Mouse (Mus musculus) limb, embryonic 12.5 days (tissue): ENCODE results near the gene Kcnh8. TPM values are rescaled to one million over a fixed set of nuclear protein-coding genes. Genes with fewer than 3 reads are reported as not detected.

ENCODE experiments used
- ATAC-seq: fragments of 200-750 bp; cut with Nextera tagmentation; 2 replicates; pipeline ENCODE4 v1.8.0; 2017; ENCODE audit warnings: low read depth, moderate TSS enrichment; ENCODE audit not compliant: insufficient number of reproducible peaks, insufficient read depth, low FRiP score, low TSS enrichment
- H3K27ac ChIP-seq: fragments of 300-500 bp; sonication (generic); 2 replicates; pipeline ENCODE4 v1.5.1; 2016; ENCODE audit warnings: mild to moderate bottlenecking, moderate library complexity
- H3K27me3 ChIP-seq: fragments of 300-500 bp; sonication (generic); 2 replicates; pipeline ENCODE4 v1.6.1; 2016; ENCODE audit warnings: mild to moderate bottlenecking, moderate library complexity
- H3K36me3 ChIP-seq: fragments of 300-500 bp; sonication (generic); 2 replicates; pipeline ENCODE4 v1.6.1; 2016; ENCODE audit warnings: mild to moderate bottlenecking, moderate library complexity
- H3K4me1 ChIP-seq: fragments of 300-500 bp; sonication (generic); replicated peaks from 2 replicates; pipeline ENCODE4 v1.6.1; 2016
- H3K4me2 ChIP-seq: fragments of 300-500 bp; sonication (generic); 2 replicates; pipeline ENCODE4 v1.6.1; 2016; ENCODE audit warnings: mild to moderate bottlenecking, moderate library complexity
- H3K4me3 ChIP-seq: fragments of 300-500 bp; sonication (generic); replicated peaks from 2 replicates; pipeline ENCODE4 v1.5.1; 2016; ENCODE audit warnings: mild to moderate bottlenecking
- H3K9ac ChIP-seq: fragments of 300-500 bp; sonication (generic); replicated peaks from 2 replicates; pipeline ENCODE4 v1.6.1; 2016; ENCODE audit warnings: mild to moderate bottlenecking, moderate library complexity
- H3K9me3 ChIP-seq: fragments of 300-500 bp; sonication (generic); 2 replicates; pipeline ENCODE4 v1.6.1; 2016; ENCODE audit warnings: mild to moderate bottlenecking, moderate library complexity
- WGBS: fragments of 180-500 bp; shearing (Covaris S2); methylation state at CpG from one replicate; pipeline ENCODE4 v1.1.7; 2016; 5-methylcytosine and 5-hydroxymethylcytosine counted together
- polyA plus RNA-seq: library from polyadenylated mRNA; unstranded; fragments of >200 nt; fragmentation: Nextera tagmentation; extraction: Ambion mirVana; gene quantifications from 2 replicates; pipeline ENCODE4 v1.2.1, GENCODE M21; 2016

Gene Kcnh8
- polyA plus RNA-seq, 1 experiment from 2014 or later, result not detected

DNA sequence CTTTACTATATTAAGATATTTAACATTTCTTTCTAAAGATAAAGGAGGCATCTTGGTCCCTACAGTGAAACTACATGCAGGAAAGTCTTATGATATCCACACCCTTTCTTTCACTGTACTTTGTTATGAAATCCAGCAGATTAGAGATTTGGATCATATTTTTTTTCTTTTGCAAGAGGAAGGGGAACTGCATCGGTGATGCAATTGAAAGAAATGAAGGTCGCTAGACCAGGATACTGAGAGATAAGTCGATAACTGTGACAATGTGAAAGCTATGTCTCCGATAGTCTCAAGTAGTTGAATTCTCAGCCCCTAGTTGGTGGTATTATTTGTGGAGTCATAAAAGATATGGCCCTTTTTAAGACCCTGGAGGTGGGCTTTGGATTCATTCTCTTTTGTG lies 227.2 kb downstream of the Kcnh8 start:
- Histone ChIP-seq H3K9ac (no peak overlapping the region), H3K4me3 (no peak overlapping the region), H3K27me3 (no peaks in the 10 kb centered on the region), H3K4me2 (no peak overlapping the region), H3K27ac (no peak overlapping the region), H3K36me3 (no peaks in the 10 kb centered on the region), H3K4me1 (no peaks in the 10 kb centered on the region), H3K9me3 (no peaks in the 10 kb centered on the region)
- WGBS, result 95% methylated on average over 4 of the region's 4 CpGs
- no peak for ATAC-seq

- H3K4me3 ChIP-seq, result no peak overlapping the region
- no peaks in the 10 kb centered on the region for H3K4me1 ChIP-seq
- no peaks in the 10 kb centered on the region for H3K9me3 ChIP-seq
- no peaks in the 10 kb centered on the region for H3K36me3 ChIP-seq
- no peak overlapping the region for H3K4me2 ChIP-seq
- no peaks in the 10 kb centered on the region for H3K27me3 ChIP-seq
- H3K27ac ChIP-seq, result no peak overlapping the region
- no peak for ATAC-seq
- WGBS, result 85% methylated on average over 3 of the region's 3 CpGs
- no peak overlapping the region for H3K9ac ChIP-seq
Measured at GRCm38 (mm10) chr17:52873195-52873594, 270.7 kb downstream of the Kcnh8 start.

DNA sequence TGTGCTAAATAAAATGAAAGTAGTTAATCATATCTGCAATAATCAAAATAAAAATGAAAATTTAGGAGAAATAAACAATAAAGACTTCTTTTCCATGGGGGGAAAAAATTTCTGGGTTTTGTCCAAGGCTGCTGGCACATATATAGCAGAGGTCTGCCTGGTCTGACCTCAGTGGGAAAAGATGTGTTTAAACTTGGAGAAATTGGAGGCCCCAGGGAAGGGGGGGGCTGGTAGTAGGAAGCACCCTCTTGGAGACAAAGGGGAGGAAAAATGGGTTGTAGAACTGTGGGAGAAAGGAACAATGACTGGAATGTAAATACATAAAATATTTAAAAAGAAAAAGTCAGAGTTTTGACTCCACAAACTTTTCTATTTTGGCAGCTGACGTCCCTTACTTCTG lies 276.5 kb downstream of the Kcnh8 start:
- no peak overlapping the region for H3K27ac ChIP-seq
- H3K27me3 ChIP-seq, result no peaks in the 10 kb centered on the region
- no peak for ATAC-seq
- no peak overlapping the region for H3K4me2 ChIP-seq
- H3K36me3 ChIP-seq, result no peaks in the 10 kb centered on the region
- H3K9ac ChIP-seq, result no peak overlapping the region
- H3K9me3 ChIP-seq, result no peaks in the 10 kb centered on the region
- no peaks in the 10 kb centered on the region for H3K4me1 ChIP-seq
- 53% methylated on average over 1 of the region's 1 CpGs for WGBS
- no peak overlapping the region for H3K4me3 ChIP-seq

DNA sequence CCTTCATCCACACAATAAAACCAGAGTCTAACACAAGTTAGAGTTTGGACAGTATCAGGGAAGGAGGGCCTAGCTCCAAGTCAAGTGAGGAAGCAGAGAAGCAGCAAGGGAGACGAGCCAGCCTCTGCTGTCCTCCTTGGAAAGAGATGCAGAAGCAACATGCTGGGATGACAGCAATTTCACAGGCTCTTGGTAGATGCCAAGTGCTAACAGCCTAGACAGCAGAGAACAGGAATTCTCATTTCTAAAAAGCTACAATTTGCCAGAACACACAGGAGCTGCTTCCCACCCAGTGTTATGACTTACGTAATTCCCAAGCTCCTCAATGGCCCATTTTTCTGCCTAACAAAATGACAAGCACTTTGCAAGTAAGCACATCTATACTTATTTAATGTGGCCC lies 277.5 kb downstream of the Kcnh8 start:
- no peaks in the 10 kb centered on the region for H3K36me3 ChIP-seq
- H3K4me3 ChIP-seq, result no peak overlapping the region
- ATAC-seq, result no peak
- no peaks in the 10 kb centered on the region for H3K9me3 ChIP-seq
- 78% methylated on average over 2 of the region's 2 CpGs for WGBS
- H3K4me2 ChIP-seq, result no peak overlapping the region
- H3K9ac ChIP-seq, result no peak overlapping the region
- no peak overlapping the region for H3K27ac ChIP-seq
- no peaks in the 10 kb centered on the region for H3K4me1 ChIP-seq
- H3K27me3 ChIP-seq, result no peaks in the 10 kb centered on the region

GRCm38 (mm10) chr17:52885210-52885609 lies 282.7 kb downstream of the Kcnh8 start:
- WGBS, result 90% methylated on average over 1 of the region's 1 CpGs

DNA sequence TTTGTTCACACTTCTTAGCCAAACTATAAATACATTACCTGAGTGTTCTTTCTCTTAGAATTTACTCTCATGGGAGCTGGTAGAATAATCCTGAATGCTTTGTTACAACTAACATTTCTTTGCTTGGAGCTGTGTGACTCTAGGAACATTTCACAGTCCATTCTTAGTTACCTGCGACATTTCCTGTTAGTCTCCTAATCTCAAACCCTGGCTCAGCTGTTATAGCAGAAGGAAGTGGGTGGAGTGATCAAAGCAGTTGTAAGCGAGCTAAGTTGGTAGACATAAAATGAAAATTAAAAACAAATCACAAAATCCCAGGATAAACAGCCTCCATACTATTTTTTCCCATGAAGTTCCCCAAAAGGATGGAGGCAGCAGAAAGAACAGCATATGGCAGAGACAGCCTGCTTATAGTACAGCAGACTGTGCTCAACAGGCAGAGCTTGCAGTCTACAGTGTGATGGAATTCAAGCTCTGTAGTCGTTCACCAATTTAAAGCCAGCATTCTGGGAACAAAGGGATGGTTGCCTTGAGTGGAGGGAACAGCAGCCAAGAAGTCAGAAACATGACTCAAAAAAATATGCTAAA lies 318.1 kb downstream of the Kcnh8 start:
- no peak for ATAC-seq
- no peaks in the 10 kb centered on the region for H3K27me3 ChIP-seq
- no peak overlapping the region for H3K4me3 ChIP-seq
- H3K4me1 ChIP-seq, result no peaks in the 10 kb centered on the region
- H3K9ac ChIP-seq, result no peak overlapping the region
- H3K27ac ChIP-seq, result no peak overlapping the region
- H3K4me2 ChIP-seq, result no peak overlapping the region
- WGBS, result 66% methylated on average over 3 of the region's 3 CpGs
- H3K36me3 ChIP-seq, result no peaks in the 10 kb centered on the region
- H3K9me3 ChIP-seq, result no peaks in the 10 kb centered on the region

More at GRCm38 (mm10) chr17:52885210-52885609, 282.7 kb downstream of the Kcnh8 start:
- ATAC-seq, result no peak
- Histone ChIP-seq H3K27ac (no peak overlapping the region), H3K36me3 (no peaks in the 10 kb centered on the region), H3K4me2 (no peak overlapping the region), H3K4me3 (no peak overlapping the region), H3K9ac (no peak overlapping the region), H3K27me3 (no peaks in the 10 kb centered on the region), H3K4me1 (no peaks in the 10 kb centered on the region), H3K9me3 (no peaks in the 10 kb centered on the region)

DNA sequence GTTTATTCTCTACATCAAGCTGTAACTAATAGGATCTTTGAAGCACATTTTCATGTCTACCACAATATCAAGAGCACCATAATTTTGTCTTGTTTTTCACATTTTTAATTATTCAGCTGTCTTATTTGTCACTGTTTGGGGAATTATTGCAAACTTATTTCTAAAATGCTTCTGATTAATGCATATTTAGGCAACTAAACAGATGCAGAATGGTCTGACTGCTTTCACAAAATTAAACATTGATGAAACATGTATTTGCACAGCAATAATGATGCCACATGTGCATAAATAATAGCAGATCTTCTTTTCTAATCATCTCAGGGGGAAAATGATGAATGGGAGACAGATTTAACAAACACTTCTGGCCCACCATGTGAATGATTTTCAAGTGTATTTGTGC lies 341.5 kb downstream of the Kcnh8 start:
- no peak overlapping the region for H3K4me2 ChIP-seq
- H3K9me3 ChIP-seq, result no peaks in the 10 kb centered on the region
- no peak overlapping the region for H3K9ac ChIP-seq
- no peak for ATAC-seq
- H3K27me3 ChIP-seq, result no peaks in the 10 kb centered on the region
- H3K4me1 ChIP-seq, result no peaks in the 10 kb centered on the region
- no peaks in the 10 kb centered on the region for H3K36me3 ChIP-seq
- H3K27ac ChIP-seq, result no peak overlapping the region
- H3K4me3 ChIP-seq, result no peak overlapping the region

- Histone ChIP-seq H3K4me1 (no peaks in the 10 kb centered on the region), H3K36me3 (no peaks in the 10 kb centered on the region), H3K27me3 (no peaks in the 10 kb centered on the region), H3K4me3 (no peak overlapping the region), H3K9me3 (peaks cover 5% of the 10 kb centered on the region), H3K9ac (no peak overlapping the region), H3K27ac (no peak overlapping the region), H3K4me2 (no peak overlapping the region)
- 75% methylated on average over 1 of the region's 1 CpGs for whole genome bisulfite sequencing
- no peak for ATAC-seq
Measured at GRCm38 (mm10) chr17:52972735-52973134, 370.2 kb downstream of the Kcnh8 start.

GRCm38 (mm10) chr17:52980958-52981357 lies 378.4 kb downstream of the Kcnh8 start:
- H3K9ac ChIP-seq, result no peak overlapping the region
- ATAC-seq, result no peak
- H3K4me2 ChIP-seq, result no peak overlapping the region
- H3K27me3 ChIP-seq, result no peaks in the 10 kb centered on the region
- H3K4me1 ChIP-seq, result no peaks in the 10 kb centered on the region
- 92% methylated on average over 4 of the region's 4 CpGs for WGBS
- H3K27ac ChIP-seq, result no peak overlapping the region
- H3K9me3 ChIP-seq, result peaks cover 12% of the 10 kb centered on the region
- no peaks in the 10 kb centered on the region for H3K36me3 ChIP-seq
- no peak overlapping the region for H3K4me3 ChIP-seq
